Mouse (Mus musculus): ENCODE measurements at regions not wholly inside any gene's neighbourhood (a gene's known extent, or its start where the extent isn't known, plus 50 kb on each side); places are given as distances from the start of the nearest gene placed in this dataset.

DNA sequence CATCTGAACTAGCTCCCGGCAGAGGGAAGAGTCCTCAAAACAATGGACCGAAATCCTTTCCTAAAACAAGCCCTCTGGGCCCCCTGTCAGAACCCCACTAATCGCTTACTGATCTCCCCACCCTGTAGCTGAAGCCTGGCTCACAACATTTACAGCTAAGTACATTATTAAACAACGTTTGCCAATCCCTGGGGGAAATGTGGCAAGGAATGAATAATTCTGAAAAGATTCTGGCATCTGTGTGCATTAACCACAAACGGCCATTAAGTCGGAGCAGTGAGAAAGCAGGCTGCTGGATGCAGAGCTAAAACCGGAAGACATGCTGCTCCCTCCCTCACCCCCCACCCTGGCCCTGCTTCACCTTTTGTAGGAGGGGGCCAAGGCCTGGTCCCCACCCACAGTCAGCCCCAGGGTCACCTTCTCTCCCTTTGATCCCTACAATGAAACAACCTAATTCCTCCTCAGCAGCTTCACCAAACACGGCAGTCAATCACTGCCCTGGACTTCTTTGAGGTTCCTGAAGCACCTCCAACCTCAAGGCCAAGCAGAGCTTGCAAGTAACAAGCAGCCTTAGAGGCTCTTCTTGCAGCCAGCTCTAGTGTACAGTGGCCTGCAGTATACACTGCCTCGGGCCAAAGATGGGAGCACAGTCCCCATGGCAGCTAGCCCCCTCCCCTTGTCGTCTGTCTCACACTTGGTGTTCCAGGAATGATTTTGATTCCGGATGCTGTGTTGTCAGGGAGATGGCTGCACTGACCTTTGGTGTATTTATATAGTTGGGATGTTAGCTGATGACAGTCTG, 175.2 kb downstream of the Sh3bp4 start:
- TF ChIP-seq CTCF (IDR thresholded peaks at IDR 0.05) (no peak), EP300 (IDR thresholded peaks at IDR 0.05) (no peak)

Data from lung, postnatal 0 days (tissue).